Mouse (Mus musculus) CH12.LX (cell line): Measurements from ENCODE around the gene Zc3h4. TPM values are rescaled to one million over a fixed set of nuclear protein-coding genes. Genes with fewer than 3 reads are reported as not detected.

Source experiments
- DNase-seq: peaks from one replicate; pipeline ENCODE4 v3.0.0-alpha.2; 2013; ENCODE audit errors: extremely low read depth
- H3K27ac ChIP-seq: 2 replicates; pipeline ENCODE4 v1.5.1; 2012; ENCODE audit warnings: low read depth, mild to moderate bottlenecking, control low read depth, moderate library complexity; ENCODE audit not compliant: insufficient read depth
- H3K27me3 ChIP-seq: replicated peaks from 2 replicates; pipeline ENCODE3; 2012; ENCODE audit warnings: inconsistent platforms
- H3K36me3 ChIP-seq, 2 experiments: replicated peaks in 1 of 2; 2 replicates each; pipeline versions ENCODE3 to v1.6.1; 2012; ENCODE audit warnings: inconsistent platforms in 1 of 2, low read length in 1 of 2, mild to moderate bottlenecking in 1 of 2, mixed read lengths in 1 of 2, moderate library complexity in 1 of 2; ENCODE audit not compliant: control insufficient read depth in 1 of 2, insufficient read depth in 1 of 2
- H3K4me1 ChIP-seq, 2 experiments: 2 replicates each; pipeline ENCODE4 v1.6.1; 2012; ENCODE audit warnings: inconsistent platforms in 1 of 2, moderate library complexity in 1 of 2; ENCODE audit not compliant: insufficient read depth in 2 of 2, control insufficient read depth in 1 of 2
- H3K4me2 ChIP-seq: 2 replicates; pipeline ENCODE4 v1.6.1; 2012; ENCODE audit warnings: low read depth, mild to moderate bottlenecking, control low read depth; ENCODE audit not compliant: poor library complexity, insufficient read depth, severe bottlenecking
- H3K4me3 ChIP-seq, 3 experiments: fragments of 150-350 bp in 1 of 3; sonication (generic) in 1 of 3; replicated peaks in 1 of 3; 2 replicates each; pipeline versions ENCODE3 to v1.5.1; 2011 to 2012; ENCODE audit warnings: low read depth in 2 of 3, low read length in 2 of 3, mild to moderate bottlenecking in 2 of 3, moderate library complexity in 2 of 3, control low read depth in 1 of 3, improper control_type of control experiment in 1 of 3, inconsistent platforms in 1 of 3, mixed read lengths in 1 of 3; ENCODE audit not compliant: poor library complexity in 1 of 3
- H3K79me2 ChIP-seq: replicated peaks from 2 replicates; pipeline ENCODE4 v1.6.1; 2012; ENCODE audit warnings: mild to moderate bottlenecking, moderate library complexity; ENCODE audit not compliant: control insufficient read depth, poor library complexity, insufficient read depth, severe bottlenecking; ENCODE audit errors: extremely low read depth
- H3K9ac ChIP-seq: 2 replicates; pipeline ENCODE4 v1.6.1; 2012; ENCODE audit warnings: low read depth, mild to moderate bottlenecking, control low read depth, moderate library complexity; ENCODE audit not compliant: insufficient read depth
- H3K9me3 ChIP-seq: replicated peaks from 2 replicates; pipeline ENCODE3; 2012; ENCODE audit warnings: low read length, inconsistent platforms, mixed read lengths
- BHLHE40 ChIP-seq: IDR thresholded peaks from 2 replicates; pipeline ENCODE4 v1.6.1; 2011; ENCODE audit warnings: mild to moderate bottlenecking, low read depth, low read length, improper control_type of control experiment
- CTCF ChIP-seq, 2 experiments: IDR thresholded peaks in 1 of 2; conservative IDR thresholded peaks in 1 of 2; 2 replicates each; pipeline ENCODE4 v1.5.1; 2011 to 2012; ENCODE audit warnings: low read depth in 2 of 2, low read length in 2 of 2, improper control_type of control experiment in 1 of 2, inconsistent platforms in 1 of 2, mild to moderate bottlenecking in 1 of 2, moderate library complexity in 1 of 2
- E2F4 ChIP-seq: IDR thresholded peaks from 2 replicates; pipeline ENCODE4 v1.6.1; 2011; ENCODE audit warnings: low read depth, low read length, improper control_type of control experiment; ENCODE audit not compliant: insufficient replicate concordance
- ELF1 ChIP-seq: IDR thresholded peaks from 2 replicates; pipeline ENCODE4 v1.6.1; 2014; ENCODE audit warnings: low read depth, mild to moderate bottlenecking, inconsistent platforms, low read length, improper control_type of control experiment
- ETS1 ChIP-seq: conservative IDR thresholded peaks from 2 replicates; pipeline ENCODE4 v1.6.1; 2012; ENCODE audit warnings: low read depth, mild to moderate bottlenecking, inconsistent platforms, low read length, improper control_type of control experiment, moderate library complexity
- HCFC1 ChIP-seq: IDR thresholded peaks from 2 replicates; pipeline ENCODE4 v1.6.1; 2012; ENCODE audit warnings: low read depth, mild to moderate bottlenecking, inconsistent platforms, low read length, improper control_type of control experiment
- IRF4 ChIP-seq: IDR thresholded peaks from 2 replicates; pipeline ENCODE4 v1.6.1; 2014; ENCODE audit warnings: low read depth, mild to moderate bottlenecking, inconsistent platforms, low read length, improper control_type of control experiment
- JUN ChIP-seq: IDR thresholded peaks from 2 replicates; pipeline ENCODE4 v1.6.1; 2011; ENCODE audit warnings: low read depth, mild to moderate bottlenecking, low read length, improper control_type of control experiment, moderate library complexity; ENCODE audit not compliant: insufficient read depth
- KAT2A ChIP-seq: IDR thresholded peaks from 2 replicates; pipeline ENCODE4 v1.6.1; 2012; ENCODE audit warnings: low read length, improper control_type of control experiment, inconsistent platforms; ENCODE audit not compliant: insufficient replicate concordance
- MAFK ChIP-seq: IDR thresholded peaks from 2 replicates; pipeline ENCODE4 v1.6.1; 2011; ENCODE audit warnings: low read length, improper control_type of control experiment; ENCODE audit not compliant: insufficient replicate concordance
- MAX ChIP-seq: IDR thresholded peaks from 2 replicates; pipeline ENCODE4 v1.6.1; 2011; ENCODE audit warnings: low read length, improper control_type of control experiment
- MAZ ChIP-seq: IDR thresholded peaks from 2 replicates; pipeline ENCODE4 v1.6.1; 2012; ENCODE audit warnings: low read depth, mild to moderate bottlenecking, inconsistent platforms, low read length, improper control_type of control experiment, moderate library complexity
- MEF2A ChIP-seq: IDR thresholded peaks from 2 replicates; pipeline ENCODE4 v1.6.1; 2014; ENCODE audit warnings: low read depth, mild to moderate bottlenecking, inconsistent platforms, low read length, improper control_type of control experiment, borderline replicate concordance
- MYC ChIP-seq: IDR thresholded peaks from 2 replicates; pipeline ENCODE4 v1.6.1; 2011; ENCODE audit warnings: low read depth, mild to moderate bottlenecking, improper control_type of control experiment, low read length
- PAX5 ChIP-seq: IDR thresholded peaks from 2 replicates; pipeline ENCODE4 v1.6.1; 2012; ENCODE audit warnings: low read length, inconsistent platforms, mixed read lengths
- RCOR1 ChIP-seq: conservative IDR thresholded peaks from 2 replicates; pipeline ENCODE4 v1.6.1; 2012; ENCODE audit warnings: low read depth, mild to moderate bottlenecking, inconsistent platforms, low read length, improper control_type of control experiment
- TCF12 ChIP-seq: IDR thresholded peaks from 2 replicates; pipeline ENCODE4 v1.6.1; 2014; ENCODE audit warnings: low read depth, mild to moderate bottlenecking, inconsistent platforms, low read length, improper control_type of control experiment
- UBTF ChIP-seq: IDR thresholded peaks from 2 replicates; pipeline ENCODE4 v1.6.1; 2012; ENCODE audit warnings: low read depth, mild to moderate bottlenecking, inconsistent platforms, low read length, improper control_type of control experiment, moderate library complexity
- USF2 ChIP-seq: conservative IDR thresholded peaks from 2 replicates; pipeline ENCODE4 v1.6.1; 2011; ENCODE audit warnings: low read depth, low read length, improper control_type of control experiment
- ZC3H11A ChIP-seq: IDR thresholded peaks from 2 replicates; pipeline ENCODE4 v1.6.1; 2012; ENCODE audit warnings: low read depth, mild to moderate bottlenecking, inconsistent platforms, low read length, improper control_type of control experiment
- ZMIZ1 ChIP-seq: IDR thresholded peaks from 2 replicates; pipeline ENCODE4 v1.6.1; 2012; ENCODE audit warnings: low read depth, mild to moderate bottlenecking, inconsistent platforms, low read length, improper control_type of control experiment
- ZNF384 ChIP-seq: IDR thresholded peaks from 2 replicates; pipeline ENCODE4 v1.6.1; 2012; ENCODE audit warnings: low read depth, low read length, improper control_type of control experiment, inconsistent platforms
- dilution Hi-C: fragments of 300-500 bp; cut with MboI; formaldehyde crosslinking; loops from 2 replicates; pipeline ENCODE4 v1.14.3; 2020; ENCODE audit warnings: low sequenced_read_pairs; ENCODE audit not compliant: extremely low pct_unique_long_range_greater_than_20kb, extremely low pct_ligation_motif_present
- in situ Hi-C: fragments of 300-500 bp; cut with MboI; formaldehyde crosslinking; loops from 3 replicates; pipeline ENCODE4 v1.14.3; 2019; ENCODE audit warnings: low sequenced_read_pairs, low pct_ligation_motif_present, low pct_unique_long_range_greater_than_20kb, mixed read lengths
- polyA plus RNA-seq: library from polyadenylated mRNA; unstranded; fragments of >175 nt; gene quantifications from 2 replicates; pipeline ENCODE4 v1.2.1, GENCODE M21; 2012; ENCODE audit warnings: low read depth; ENCODE audit not compliant: insufficient read length
- total RNA-seq, 2 experiments: library from RNA; depleted of rRNA; stranded (reverse); fragments of 300-350 nt in 1 of 2; fragments of >200 nt in 1 of 2; gene quantifications; 2 replicates each; pipeline ENCODE4 v1.2.3; 2012 to 2014

The Zc3h4 gene
- total and polyA plus RNA-seq, 3 experiments = 10.0 to 34.0 (median 30.4) TPM

GRCm38 (mm10) chr7:16364319-16364718, 36.4 kb upstream of the Zc3h4 start:
- no peaks in the 10 kb centered on the region for H3K9me3 ChIP-seq
- no peaks in the 10 kb centered on the region for H3K27me3 ChIP-seq
- no peak overlapping the region for H3K27ac ChIP-seq
- dilution Hi-C loops = no loop called here
- no peak overlapping the region for H3K9ac ChIP-seq
- no peak for TF ChIP-seq MEF2A
- 0 out of 2 replicates have a peak, but pooled peaks have one; percentile 40 for TF ChIP-seq ELF1
- no peak for TF ChIP-seq ZC3H11A
- peaks cover 0 to 42% of the 10 kb centered on the region in 2 experiments; a peak in 2 of 4 replicates for H3K4me1 ChIP-seq
- DNase-seq = no peak
- no peak overlapping the region for H3K4me2 ChIP-seq
- in situ Hi-C loops = no loop called here
- H3K36me3 ChIP-seq = peaks cover 72 to 96% of the 10 kb centered on the region in 2 experiments
- H3K4me3 ChIP-seq = no peak overlapping the region
- H3K79me2 ChIP-seq = peaks cover 35% of the 10 kb centered on the region

- no peak for DNase-seq
- H3K27me3 ChIP-seq = no peaks in the 10 kb centered on the region
- in situ Hi-C loops (no loop called here), dilution Hi-C loops (no loop called here)
- peaks cover 0 to 42% of the 10 kb centered on the region in 2 experiments; a peak in 2 of 4 replicates for H3K4me1 ChIP-seq
- H3K9me3 ChIP-seq = no peaks in the 10 kb centered on the region
- no peak overlapping the region for H3K4me2 ChIP-seq
- H3K4me3 ChIP-seq = no peak overlapping the region
- no peak overlapping the region for H3K9ac ChIP-seq
- H3K79me2 ChIP-seq = peaks cover 37% of the 10 kb centered on the region
- peaks cover 74 to 99% of the 10 kb centered on the region in 2 experiments for H3K36me3 ChIP-seq
- TF ChIP-seq IRF4 = no peak
- no peak for TF ChIP-seq KAT2A
- no peak for TF ChIP-seq TCF12
- no peak for TF ChIP-seq ZMIZ1
- TF ChIP-seq USF2 = no peak
- no peak for TF ChIP-seq ELF1
- no peak for TF ChIP-seq BHLHE40
- H3K27ac ChIP-seq = no peak overlapping the region
Observed at GRCm38 (mm10) chr7:16364901-16365500, 35.7 kb upstream of the Zc3h4 start.

GRCm38 (mm10) chr7:16366133-16366646, 34.5 kb upstream of the Zc3h4 start:
- H3K27me3 ChIP-seq = no peaks in the 10 kb centered on the region
- H3K36me3 ChIP-seq = peaks cover 80 to 99% of the 10 kb centered on the region in 2 experiments
- H3K27ac ChIP-seq = peak overlapping the region; percentile 15; the same call in 1 of the 2 replicates
- H3K9me3 ChIP-seq = no peaks in the 10 kb centered on the region
- H3K4me3 ChIP-seq = no peak overlapping the region
- dilution Hi-C loops (no loop called here), in situ Hi-C loops (no loop called here)
- no peak overlapping the region for H3K4me2 ChIP-seq
- no peak for TF ChIP-seq PAX5
- no peak for TF ChIP-seq MAFK
- no peak for TF ChIP-seq IRF4
- no peak for TF ChIP-seq HCFC1
- TF ChIP-seq JUN = no peak
- TF ChIP-seq MAZ = no peak
- TF ChIP-seq UBTF = no peak
- no peak for TF ChIP-seq KAT2A
- no peak for TF ChIP-seq ZNF384
- TF ChIP-seq ETS1 = no peak
- no peak for TF ChIP-seq ELF1
- TF ChIP-seq RCOR1 = no peak
- no peak for TF ChIP-seq TCF12
- TF ChIP-seq MYC = no peak
- no peak for TF ChIP-seq CTCF (conservative IDR thresholded peaks at IDR 0.05 in 1 of 2, IDR thresholded peaks at IDR 0.05 in 1 of 2; ENCODE audit: low read depth in 2 of 2, low read length in 2 of 2)
- TF ChIP-seq E2F4 = no peak
- no peak for TF ChIP-seq MAX
- H3K9ac ChIP-seq = no peak overlapping the region
- H3K79me2 ChIP-seq = peaks cover 41% of the 10 kb centered on the region
- H3K4me1 ChIP-seq = peaks cover 0 to 42% of the 10 kb centered on the region in 2 experiments; a peak in 2 of 4 replicates
- no peak for DNase-seq
